Mouse (Mus musculus) kidney, postnatal 0 days (tissue): ENCODE data around the gene Ajuba. TPM values are rescaled to one million over a fixed set of nuclear protein-coding genes. Genes with fewer than 3 reads are reported as not detected.
"Not testable (repeated sequence)": the region's sequence is repeated elsewhere in the genome, so short reads cannot be mapped to it uniquely, and the experiment has no call there.

Experiments used
- ATAC-seq: fragments of 200-750 bp; cut with Nextera tagmentation; replicated peaks from 2 replicates; pipeline ENCODE4 v1.8.0; 2017; ENCODE audit warnings: low read depth, moderate number of reproducible peaks, moderate TSS enrichment, moderate library complexity; ENCODE audit not compliant: low FRiP score
- DNase-seq: peaks from one replicate; pipeline ENCODE4 v3.0.0-alpha.2; 2016; ENCODE audit warnings: low spot score
- H3K27ac ChIP-seq: fragments of 300-500 bp; sonication (generic); 2 replicates; pipeline ENCODE4 v1.5.1; 2014; ENCODE audit warnings: mild to moderate bottlenecking
- H3K27me3 ChIP-seq: fragments of 300-500 bp; sonication (generic); 2 replicates; pipeline ENCODE4 v1.6.1; 2014; ENCODE audit warnings: low read length, mixed read lengths; ENCODE audit not compliant: insufficient read depth
- H3K36me3 ChIP-seq: fragments of 300-500 bp; sonication (generic); 2 replicates; pipeline ENCODE4 v1.6.1; 2014; ENCODE audit warnings: low read length, mixed read lengths; ENCODE audit not compliant: insufficient read depth
- H3K4me1 ChIP-seq: fragments of 300-500 bp; sonication (generic); replicated peaks from 2 replicates; pipeline ENCODE4 v1.6.1; 2014; ENCODE audit warnings: antibody characterized with exemption, low read length, mixed read lengths; ENCODE audit not compliant: insufficient read depth
- H3K4me2 ChIP-seq: fragments of 300-500 bp; sonication (generic); 2 replicates; pipeline ENCODE4 v1.6.1; 2014; ENCODE audit warnings: mild to moderate bottlenecking, low read length, moderate library complexity, mixed read lengths
- H3K4me3 ChIP-seq: fragments of 300-500 bp; sonication (generic); replicated peaks from 2 replicates; pipeline ENCODE4 v1.5.1; 2014; ENCODE audit warnings: low read depth, low read length
- H3K9ac ChIP-seq: fragments of 300-500 bp; sonication (generic); 2 replicates; pipeline ENCODE4 v1.6.1; 2014; ENCODE audit warnings: low read depth, low read length
- H3K9me3 ChIP-seq: fragments of 300-500 bp; sonication (generic); replicated peaks from 2 replicates; pipeline ENCODE4 v1.6.1; 2016; ENCODE audit warnings: low read length, inconsistent platforms, mixed read lengths
- CTCF ChIP-seq: IDR thresholded peaks from 2 replicates; pipeline ENCODE4 v1.5.1; 2016; ENCODE audit warnings: antibody characterized with exemption, low read depth, mild to moderate bottlenecking, moderate library complexity
- WGBS: fragments of 180-500 bp; shearing (Covaris S2); extraction: QIAGEN DNeasy Blood & Tissue Kit; methylation state at CpG from one replicate; pipeline ENCODE4 v1.1.7; 2014; 5-methylcytosine and 5-hydroxymethylcytosine counted together
- polyA plus RNA-seq: library from polyadenylated mRNA; unstranded; fragments of >200 nt; fragmentation: Nextera tagmentation; extraction: Ambion mirVana; gene quantifications from 2 replicates; pipeline ENCODE4 v1.2.1, GENCODE M21; 2015

Ajuba gene
- polyA plus RNA-seq, 1 experiment from 2014 or later = 40.9 TPM

GRCm38 (mm10) chr14:54616226-54616825, 39.0 kb upstream of the Ajuba start:
- H3K9me3 ChIP-seq = no peaks in the 10 kb centered on the region
- H3K4me1 ChIP-seq = no peaks in the 10 kb centered on the region
- H3K4me2 ChIP-seq = no peak overlapping the region
- H3K4me3 ChIP-seq = no peak overlapping the region
- H3K36me3 ChIP-seq = peaks cover 13% of the 10 kb centered on the region
- H3K27me3 ChIP-seq = no peaks in the 10 kb centered on the region
- DNase-seq (no peak), ATAC-seq (no peak)
- H3K9ac ChIP-seq = no peak overlapping the region
- WGBS = 91% methylated on average over 16 of the region's 16 CpGs
- no peak overlapping the region for H3K27ac ChIP-seq
- TF ChIP-seq CTCF = no peak

DNA sequence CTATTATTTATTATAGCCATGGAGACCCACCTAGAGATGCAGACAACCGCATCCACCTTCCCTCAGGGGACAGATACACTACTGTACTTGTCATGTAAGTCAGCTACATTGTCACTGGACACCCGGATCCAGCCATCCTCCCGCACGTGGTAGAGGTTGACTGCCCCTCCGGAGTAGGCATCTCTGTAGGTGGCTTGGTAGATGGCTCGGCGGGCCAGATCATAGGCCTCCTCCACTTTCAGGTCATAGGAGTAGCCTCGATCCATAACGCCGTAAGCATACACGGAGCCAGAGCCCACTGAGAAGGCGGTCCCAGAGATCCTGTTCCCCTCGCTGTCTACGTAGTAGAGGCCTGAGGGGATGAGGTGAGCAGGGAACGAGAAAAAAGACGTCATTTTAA, 36.8 kb upstream of the Ajuba start:
- H3K4me3 ChIP-seq, H3K4me1 ChIP-seq, H3K27ac ChIP-seq, H3K9ac ChIP-seq, H3K4me2 ChIP-seq, ATAC-seq, H3K27me3 ChIP-seq, DNase-seq, H3K9me3 ChIP-seq: not testable (repeated sequence)
- H3K36me3 ChIP-seq = peaks cover 13% of the 10 kb centered on the region
- 79% methylated on average over 16 of the region's 16 CpGs for WGBS

DNA sequence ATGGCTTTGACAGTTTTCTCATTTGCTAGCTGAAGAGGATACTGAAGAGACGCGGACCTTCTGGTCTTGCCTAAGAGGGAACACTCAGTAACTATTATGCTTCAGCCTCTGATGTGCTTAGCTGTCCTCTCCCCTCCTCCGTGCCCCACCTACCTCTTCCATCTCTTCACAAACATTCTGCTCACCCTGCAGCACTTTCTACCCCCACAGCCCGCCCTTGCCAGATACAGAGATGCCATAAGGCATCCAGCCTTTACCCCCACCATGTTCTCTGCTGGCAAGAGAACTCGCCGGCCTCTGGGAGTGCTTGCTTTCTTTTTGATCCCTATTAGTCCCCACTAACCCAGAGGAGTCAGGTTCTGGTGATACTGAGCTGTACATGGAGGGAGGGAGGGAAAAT, 33.3 kb upstream of the Ajuba start:
- Histone ChIP-seq H3K36me3 (peaks cover 13% of the 10 kb centered on the region), H3K27ac (no peak overlapping the region), H3K9me3 (no peaks in the 10 kb centered on the region), H3K4me3 (no peak overlapping the region), H3K4me2 (no peak overlapping the region), H3K9ac (no peak overlapping the region), H3K27me3 (no peaks in the 10 kb centered on the region), H3K4me1 (no peaks in the 10 kb centered on the region)
- 86% methylated on average over 6 of the region's 6 CpGs for WGBS
- ATAC-seq (no peak), DNase-seq (no peak)
- TF ChIP-seq CTCF = no peak

- TF ChIP-seq CTCF = peak; percentile 69
- 78% methylated on average over 4 of the region's 4 CpGs for WGBS
- 0 out of 2 replicates have a peak, but pooled peaks cover 2% of the 10 kb centered on the region for H3K4me1 ChIP-seq
- no peaks in the 10 kb centered on the region for H3K9me3 ChIP-seq
- no peak overlapping the region for H3K9ac ChIP-seq
- H3K27ac ChIP-seq = no peak overlapping the region
- H3K4me3 ChIP-seq = no peak overlapping the region
- no peak overlapping the region for H3K4me2 ChIP-seq
- ATAC-seq = no peak
- peaks cover 10% of the 10 kb centered on the region for H3K36me3 ChIP-seq
- peak; percentile 43 for DNase-seq
- H3K27me3 ChIP-seq = no peaks in the 10 kb centered on the region
Measured at GRCm38 (mm10) chr14:54609962-54610361, 32.6 kb upstream of the Ajuba start.

DNA sequence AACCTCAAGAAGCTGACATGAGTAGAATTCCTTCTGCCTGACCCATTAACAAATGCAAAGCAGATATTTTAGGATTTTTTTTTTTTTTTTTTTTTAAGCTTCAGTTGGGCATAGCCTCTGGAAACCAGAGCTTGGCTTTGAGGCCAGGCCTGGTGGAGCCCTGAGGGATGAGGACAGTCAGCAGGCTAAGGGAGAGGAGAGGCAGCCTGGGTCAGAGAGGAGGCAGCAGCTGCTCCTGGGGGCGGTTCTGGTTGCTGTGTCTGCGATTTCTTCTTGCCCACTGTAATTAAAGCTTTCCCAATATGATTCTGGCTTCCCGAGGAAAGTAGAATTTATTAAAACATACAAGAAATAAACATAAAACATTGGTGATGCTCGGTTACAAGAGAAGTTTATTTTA, 31.9 kb upstream of the Ajuba start:
- H3K4me3 ChIP-seq = no peak overlapping the region
- no peak overlapping the region for H3K9ac ChIP-seq
- peaks cover 7% of the 10 kb centered on the region; the same call in 1 of the 2 replicates for H3K36me3 ChIP-seq
- no peaks in the 10 kb centered on the region for H3K27me3 ChIP-seq
- ATAC-seq (no peak), DNase-seq (no peak)
- H3K9me3 ChIP-seq = no peaks in the 10 kb centered on the region
- H3K27ac ChIP-seq = no peak overlapping the region
- no peak for TF ChIP-seq CTCF
- 55% methylated on average over 4 of the region's 4 CpGs for WGBS
- no peak overlapping the region for H3K4me2 ChIP-seq
- H3K4me1 ChIP-seq = 0 out of 2 replicates have a peak, but pooled peaks cover 2% of the 10 kb centered on the region

DNA sequence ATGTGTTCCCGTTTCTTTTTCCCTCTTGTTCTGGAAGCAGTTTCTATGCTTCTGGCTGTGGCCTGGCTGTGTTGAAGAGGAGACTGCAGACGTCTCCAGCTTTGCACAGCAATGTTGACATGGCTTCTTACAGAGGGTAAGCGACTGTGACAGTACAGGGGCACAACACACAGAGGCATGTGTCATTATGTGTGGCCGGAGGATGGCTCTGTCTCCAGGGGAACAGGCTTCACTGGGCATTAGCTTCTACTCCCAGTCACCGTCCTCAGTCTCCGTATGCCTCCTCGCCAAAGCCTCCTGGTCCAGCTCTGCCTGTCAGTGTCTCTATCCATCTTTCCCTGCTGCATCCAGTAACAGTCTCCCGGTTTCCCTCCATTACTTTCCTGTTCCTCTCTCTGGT, 29.9 kb upstream of the Ajuba start:
- H3K27ac ChIP-seq = no peak overlapping the region
- no peak for TF ChIP-seq CTCF
- 51% methylated on average over 8 of the region's 8 CpGs for WGBS

More for the DNA sequence above, 29.9 kb upstream of the Ajuba start:
- Histone ChIP-seq H3K27me3 (no peaks in the 10 kb centered on the region), H3K9me3 (no peaks in the 10 kb centered on the region), H3K4me1 (0 out of 2 replicates have a peak, but pooled peaks cover 5% of the 10 kb centered on the region), H3K4me3 (no peak overlapping the region), H3K4me2 (no peak overlapping the region), H3K36me3 (no peaks in the 10 kb centered on the region), H3K9ac (no peak overlapping the region)
- DNase-seq = no peak
- no peak for ATAC-seq
